Mouse (Mus musculus) mouse embryonic stem cell (cell line): ENCODE data around the gene Mcoln3.

Source experiments
- in situ Hi-C, 2 experiments: fragments of 300-500 bp; cut with MboI; formaldehyde crosslinking; loops; 1 replicate in 1 of 2; 3 replicates in 1 of 2; pipeline ENCODE4 v1.14.3; 2019 to 2020; ENCODE audit warnings: low sequenced_read_pairs in 2 of 2, low pct_unique_long_range_greater_than_20kb in 1 of 2, mixed read lengths in 1 of 2; ENCODE audit not compliant: unreplicated experiment in 1 of 2

Mcoln3 gene

DNA sequence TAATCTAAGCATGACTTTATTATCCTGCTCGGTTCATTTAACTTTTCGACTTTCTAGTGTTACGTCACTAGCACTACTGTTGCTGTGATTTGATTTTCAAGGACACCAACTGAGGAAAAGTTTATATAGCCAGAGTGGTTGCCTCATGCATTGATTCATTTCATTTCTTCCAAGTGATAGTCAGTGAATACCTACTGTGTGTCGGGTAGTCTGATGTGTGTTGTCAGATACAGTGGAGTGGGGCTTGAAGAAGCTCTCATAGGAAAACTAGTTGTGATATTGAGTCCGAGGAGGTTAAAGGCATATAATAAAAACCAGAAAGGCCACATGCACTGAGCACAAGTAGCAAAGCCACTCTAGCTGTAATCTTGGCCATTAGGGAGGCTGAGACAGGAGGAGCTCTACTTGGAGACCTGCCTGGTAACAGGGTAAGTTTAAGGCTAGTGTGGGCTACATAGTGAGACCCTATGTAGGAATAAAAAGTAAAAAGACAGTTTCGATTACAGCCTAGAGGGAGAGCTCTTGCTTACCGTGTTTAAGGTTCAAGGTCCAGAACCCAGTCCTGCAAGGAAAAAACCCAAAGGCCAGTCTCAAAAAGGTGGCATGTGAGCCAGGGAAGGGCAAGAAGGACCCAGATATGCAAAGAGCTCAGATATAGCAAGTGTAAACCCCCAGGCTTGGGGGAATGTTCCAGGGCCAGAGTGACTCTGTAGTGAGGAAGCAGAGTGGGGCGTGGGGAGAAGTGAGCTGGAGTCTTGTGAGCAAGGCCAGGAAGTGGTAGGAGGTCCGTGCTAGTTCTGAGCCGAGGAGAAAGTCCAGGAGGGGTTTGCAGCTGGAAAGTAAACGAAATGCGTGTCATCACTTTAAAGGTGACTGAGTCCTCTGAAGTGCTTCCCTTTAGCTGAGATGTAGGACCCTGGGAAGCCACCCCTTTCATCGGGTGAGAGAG lies 38.7 kb downstream of the Mcoln3 start:
- in situ Hi-C loops = no loop called here

DNA sequence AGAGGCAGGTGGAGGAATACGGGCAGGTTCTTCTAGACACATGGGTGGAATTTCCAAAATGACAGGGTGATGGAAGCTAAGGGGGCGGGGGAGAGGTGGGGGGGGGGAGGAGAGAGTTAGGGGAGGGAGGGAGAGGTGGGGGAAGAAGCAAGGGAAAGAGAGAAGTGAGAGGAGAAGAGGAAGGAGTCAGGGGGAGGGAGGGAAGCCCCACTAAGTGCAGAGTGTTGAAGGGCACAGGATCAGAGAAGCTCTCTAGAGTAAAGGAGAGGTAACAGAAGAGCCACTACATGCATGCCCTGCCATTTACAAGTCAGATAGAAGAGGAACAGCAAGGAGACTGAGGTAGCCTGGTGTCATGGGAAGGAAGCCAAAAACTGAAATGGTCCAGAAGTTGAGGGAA lies 39.6 kb downstream of the Mcoln3 start:
- in situ Hi-C loops = no loop called here

DNA sequence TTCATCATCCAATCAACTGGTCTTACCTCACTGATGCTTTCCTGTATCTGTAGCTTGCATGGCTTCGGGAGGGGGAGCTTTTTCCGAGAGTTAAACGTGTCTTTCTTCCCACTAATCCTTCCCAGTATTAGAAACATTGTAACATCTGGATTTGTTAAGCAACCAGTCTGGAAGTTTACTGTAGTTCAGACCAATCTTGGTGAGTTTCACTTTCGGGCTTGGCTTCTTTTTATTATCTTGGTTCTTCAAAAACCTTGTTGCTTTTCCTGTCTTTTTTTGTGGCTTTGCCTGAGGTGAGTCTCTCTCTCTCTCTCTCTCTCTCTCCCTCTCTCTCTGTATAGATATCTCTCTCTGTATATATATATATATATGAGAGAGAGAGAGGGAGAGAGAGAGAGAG lies 40.8 kb downstream of the Mcoln3 start:
- in situ Hi-C loops = no loop called here

DNA sequence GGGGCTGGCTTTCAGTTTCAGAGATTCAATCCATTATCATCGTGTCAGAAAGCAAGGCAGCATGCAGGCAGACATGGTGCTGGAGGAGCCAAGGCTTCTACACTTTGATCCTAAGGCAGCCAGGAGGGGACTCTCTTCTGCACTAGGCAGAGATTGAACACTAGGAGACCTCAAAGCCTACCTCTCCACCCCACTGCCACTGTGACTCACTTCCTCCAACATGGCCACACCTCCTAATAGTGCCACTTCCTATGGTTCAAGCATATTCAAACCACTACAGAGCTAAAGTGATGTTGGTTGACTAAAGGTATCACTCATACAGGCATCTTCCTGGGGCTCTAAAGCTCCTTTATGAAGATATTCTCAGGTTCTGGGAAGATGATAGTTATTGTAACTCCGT lies 42.1 kb downstream of the Mcoln3 start:
- in situ Hi-C loops = no loop called here

DNA sequence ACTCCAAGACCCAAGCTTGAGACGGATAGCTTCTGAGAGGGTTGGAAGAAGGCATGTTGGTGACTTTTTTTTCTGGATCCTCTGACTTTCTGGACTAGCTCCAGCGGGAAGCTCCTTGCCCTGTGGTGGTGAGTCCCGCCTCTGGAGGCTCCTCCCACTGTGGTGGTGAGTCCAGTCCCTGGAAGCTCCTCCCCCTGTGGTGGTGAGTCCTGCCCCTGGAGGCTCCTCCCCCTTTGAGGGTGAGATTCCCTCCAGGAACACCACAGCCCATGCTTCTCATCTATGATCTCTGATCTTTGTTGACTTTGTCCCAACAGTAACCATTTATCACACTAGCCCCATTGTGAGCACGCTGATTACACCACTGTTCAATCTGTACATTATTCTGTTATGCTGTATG lies 44.9 kb downstream of the Mcoln3 start:
- in situ Hi-C loops = no loop called here

DNA sequence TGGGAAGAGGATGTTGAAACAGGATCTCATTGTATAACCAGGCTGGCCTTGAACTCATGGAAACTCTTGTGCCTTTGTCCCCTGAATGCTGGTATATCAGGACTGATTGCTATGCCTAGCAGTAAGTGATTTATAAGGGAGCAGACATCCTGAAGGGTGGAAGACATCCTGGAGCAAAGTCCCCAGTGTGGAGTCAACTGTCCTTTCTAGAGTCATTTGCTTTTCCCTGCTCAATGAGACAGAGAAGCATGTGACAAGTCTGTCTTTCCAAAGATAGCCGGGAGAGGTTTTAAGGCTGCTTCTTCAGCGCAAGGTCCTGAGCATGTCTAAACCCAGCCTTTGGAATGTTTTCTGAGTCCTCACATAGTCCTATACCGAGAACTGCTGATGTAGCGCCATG lies 52.1 kb downstream of the Mcoln3 start:
- in situ Hi-C loops = no loop called here

DNA sequence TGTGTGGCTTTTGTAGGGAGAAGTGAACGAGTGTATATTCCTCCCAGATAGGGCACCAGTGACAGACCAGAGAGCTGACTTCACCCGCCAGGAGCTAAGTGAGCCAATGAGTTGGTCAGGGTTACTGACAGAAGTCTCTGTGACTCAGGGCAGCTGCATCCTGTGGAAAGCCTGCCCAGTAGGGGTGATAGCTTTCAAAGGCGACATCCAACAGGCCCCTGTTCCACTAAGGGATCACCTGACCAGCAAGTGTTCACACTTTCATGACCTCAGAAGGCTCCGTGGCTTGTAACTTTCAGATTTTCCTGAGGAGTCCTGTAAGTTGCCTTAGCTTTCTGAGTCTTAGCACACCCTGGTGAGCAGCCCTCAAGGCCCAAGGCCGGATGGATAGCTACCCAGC lies 55.8 kb downstream of the Mcoln3 start:
- in situ Hi-C loops = loop anchor here (10.0 kb wide), 2 partner anchors 68 to 218 kb away; partner anchors contain the start of gene Wdr63 (in 1 of the 2)

DNA sequence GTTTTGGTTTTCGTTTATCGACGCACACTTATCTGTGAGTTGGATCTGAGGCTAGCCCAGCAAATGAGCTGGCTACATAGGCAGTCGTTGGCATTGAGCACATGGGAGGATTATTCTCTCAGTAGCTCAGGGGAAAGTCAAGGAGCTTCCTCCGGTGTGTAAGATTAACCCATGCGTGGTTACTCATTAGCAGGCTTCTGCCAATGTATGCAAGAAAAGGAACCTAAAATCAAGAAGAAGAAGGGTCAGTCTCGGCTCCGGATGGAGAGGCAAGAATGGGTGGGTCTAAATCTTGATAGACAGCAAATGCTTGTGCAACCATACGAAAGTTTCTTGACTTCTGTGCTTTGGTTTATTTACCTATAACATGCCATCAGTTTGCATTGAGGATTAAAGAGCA lies 57.0 kb downstream of the Mcoln3 start:
- in situ Hi-C loops = loop anchor here (10.0 kb wide), 2 partner anchors 69 to 219 kb away; partner anchors contain the start of gene Wdr63 (in 1 of the 2)

DNA sequence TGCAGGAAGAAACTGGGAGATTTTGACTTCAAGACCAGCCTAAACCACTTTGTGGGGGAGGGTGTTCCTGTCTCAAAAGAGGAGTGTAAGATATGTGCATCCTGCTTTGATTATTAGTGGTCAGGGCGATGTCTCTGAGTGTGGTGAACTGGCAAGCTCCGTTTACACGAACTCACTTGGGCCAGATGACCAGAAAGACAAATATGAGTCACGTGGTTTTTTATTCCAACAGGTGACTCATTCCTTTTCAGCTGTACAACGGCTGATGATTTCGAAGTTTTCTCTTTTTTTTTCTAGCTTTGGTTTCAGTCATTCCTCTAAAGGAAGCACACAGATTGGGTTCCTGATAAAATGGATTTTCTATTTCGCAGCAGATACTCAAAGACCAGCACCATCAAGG lies 60.0 kb downstream of the Mcoln3 start:
- in situ Hi-C loops = loop anchor here (5.0 to 25.0 kb wide), 5 partner anchors 72 to 765 kb away; partner anchors contain the start of gene Wdr63 (in 1 of the 2)

DNA sequence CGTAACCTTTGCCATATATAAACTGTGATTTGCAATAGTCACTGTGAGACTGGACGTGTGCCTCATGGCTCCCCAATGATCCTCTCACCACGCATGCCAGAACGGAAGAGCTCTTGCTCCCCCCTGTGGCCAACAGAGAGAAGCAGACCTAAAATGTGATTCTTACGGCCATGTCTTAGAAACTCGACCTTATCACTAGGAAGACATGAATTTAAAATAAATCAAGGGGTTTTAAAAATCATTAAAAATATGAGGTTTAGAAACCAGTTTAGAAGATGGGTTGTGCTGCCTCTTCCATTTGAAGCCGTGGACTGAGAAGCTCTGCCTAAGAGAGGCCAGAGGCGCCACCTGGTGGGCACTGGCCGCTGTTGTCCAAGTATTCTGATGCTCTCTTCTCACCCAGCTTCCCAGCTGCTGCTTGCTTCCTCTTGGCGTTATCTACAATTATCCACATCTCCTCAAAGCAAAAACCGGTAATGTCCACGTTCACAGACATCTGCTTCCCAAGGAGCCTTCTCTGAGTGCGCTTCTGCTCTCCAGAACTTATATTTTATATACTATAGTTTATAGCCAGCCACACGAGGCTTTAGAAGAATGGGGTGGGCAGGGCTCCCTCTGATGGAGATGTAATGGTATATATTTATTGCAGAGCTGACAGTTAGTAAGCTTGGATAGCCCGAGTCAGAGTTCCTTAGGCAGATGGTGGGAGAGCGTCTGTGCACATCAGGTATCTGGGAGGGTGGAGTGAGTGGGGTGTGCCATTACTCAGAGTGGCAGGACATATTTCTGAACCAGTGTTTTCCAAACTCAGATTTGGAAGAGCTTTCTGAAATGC lies 60.7 kb downstream of the Mcoln3 start:
- in situ Hi-C loops = loop anchor here (5.0 to 25.0 kb wide), 5 partner anchors 73 to 766 kb away; partner anchors contain the start of gene Wdr63 (in 1 of the 2)

DNA sequence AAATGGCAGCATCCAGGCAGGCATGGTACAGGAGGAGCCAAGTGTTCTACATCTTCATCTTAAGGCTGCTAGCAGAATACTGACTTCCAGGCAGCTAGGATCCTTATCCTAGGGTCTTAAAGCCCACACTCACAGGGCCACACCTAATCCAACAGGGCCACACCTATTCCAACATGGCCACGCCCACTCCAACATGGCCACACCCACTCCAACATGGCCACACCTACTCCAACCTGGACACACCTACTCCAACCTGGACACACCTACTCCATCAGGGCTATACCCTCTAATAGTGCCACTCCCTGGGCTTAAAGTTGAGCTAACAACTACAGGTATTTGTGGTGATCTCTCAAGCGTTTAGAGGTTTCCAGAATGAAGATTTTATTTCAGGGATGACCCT lies 63.1 kb downstream of the Mcoln3 start:
- in situ Hi-C loops = loop anchor here (5.0 to 25.0 kb wide), 5 partner anchors 123 to 768 kb away; no protein-coding TSS in a partner anchor

DNA sequence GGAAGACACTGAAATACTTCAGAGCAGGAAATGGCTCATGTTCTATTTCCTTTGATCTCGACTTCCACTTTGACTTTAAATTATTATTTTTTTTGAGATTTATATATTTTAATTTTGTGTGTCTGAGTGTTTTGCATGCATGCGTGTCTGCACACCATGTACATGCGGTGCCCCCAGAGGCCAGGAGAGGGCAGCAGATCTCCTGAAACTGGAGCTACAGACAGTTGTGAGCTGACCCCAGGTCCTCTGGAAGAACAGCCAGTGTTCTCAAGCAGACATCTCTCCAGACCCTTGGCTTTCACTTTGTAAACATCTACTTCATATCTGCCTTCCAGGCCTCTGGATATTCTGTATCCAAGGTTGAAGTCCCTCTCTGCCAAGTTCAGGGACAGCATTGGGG lies 63.7 kb downstream of the Mcoln3 start:
- in situ Hi-C loops = loop anchor here (5.0 to 25.0 kb wide), 5 partner anchors 124 to 769 kb away; no protein-coding TSS in a partner anchor

DNA sequence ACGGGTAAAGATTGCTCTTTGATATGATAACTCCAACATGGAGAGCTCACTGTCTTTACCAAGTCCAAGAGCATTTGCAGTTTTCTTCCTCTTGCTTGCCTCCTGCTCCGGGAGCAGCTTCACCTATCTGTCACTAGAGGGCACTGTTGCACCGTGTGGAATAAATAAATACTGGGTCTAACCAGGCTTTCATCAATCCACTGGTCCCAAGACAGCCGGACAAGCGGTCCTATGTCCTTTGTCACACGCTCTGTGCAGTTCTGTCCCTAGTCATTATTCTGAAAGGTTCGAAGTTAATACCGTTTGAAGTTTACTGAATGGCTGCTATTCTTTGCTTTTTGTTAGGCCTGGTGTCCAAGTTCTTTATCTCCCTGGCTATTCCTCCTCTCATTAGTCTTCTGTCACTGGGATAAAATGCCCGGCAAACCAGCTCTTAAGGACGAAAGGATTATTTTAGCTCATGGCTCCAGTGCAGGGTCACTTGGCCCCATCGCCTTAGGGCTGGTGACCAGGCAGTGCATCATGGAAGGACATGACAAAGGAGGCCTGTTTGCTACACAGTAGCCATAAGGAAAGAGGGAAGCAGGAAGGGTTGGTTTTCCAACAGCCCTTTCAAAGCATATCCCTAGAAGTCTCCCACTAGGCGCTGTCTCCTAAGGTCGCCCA lies 67.9 kb downstream of the Mcoln3 start:
- in situ Hi-C loops = loop anchor here (5.0 to 25.0 kb wide), 5 partner anchors 128 to 773 kb away; no protein-coding TSS in a partner anchor

DNA sequence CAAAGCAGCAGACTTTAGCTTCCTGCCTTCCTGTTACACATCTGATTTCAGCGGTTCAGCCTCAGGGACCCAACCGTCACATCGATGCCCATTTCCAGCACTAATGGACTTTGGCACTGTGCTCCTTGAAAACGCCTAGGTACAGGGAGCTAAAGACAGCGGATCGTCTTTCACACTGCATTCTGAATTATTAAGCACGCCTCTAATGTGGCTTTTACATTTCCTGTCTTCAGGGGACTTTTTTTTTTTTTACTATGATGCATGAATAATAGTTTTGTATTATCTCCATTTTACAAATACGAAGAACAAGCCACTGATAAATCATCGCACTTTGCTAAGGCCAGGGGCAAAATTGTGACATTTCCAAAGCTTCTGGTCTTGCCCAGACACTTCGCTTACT lies 68.8 kb downstream of the Mcoln3 start:
- in situ Hi-C loops = loop anchor here (10.0 to 25.0 kb wide), 3 partner anchors 159 to 774 kb away; no protein-coding TSS in a partner anchor

DNA sequence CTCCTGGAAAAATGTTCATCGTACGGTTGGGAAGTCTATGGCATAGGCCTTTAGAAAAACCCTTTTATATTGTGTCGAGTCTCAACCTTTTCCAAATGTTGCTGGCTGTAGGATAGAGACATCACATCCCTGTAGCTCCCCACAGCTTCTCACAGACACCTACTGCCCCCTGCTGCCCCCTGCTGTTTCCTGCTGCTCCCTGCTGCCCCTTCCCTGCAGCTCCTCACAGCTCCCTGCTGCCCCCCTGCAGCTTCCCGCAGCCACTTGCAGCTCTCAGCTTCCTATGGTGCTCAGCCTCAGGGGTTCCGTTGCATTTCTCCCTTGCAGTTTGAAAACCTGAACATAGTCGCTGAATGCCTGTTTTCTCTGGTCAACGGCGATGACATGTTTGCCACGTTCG lies 72.7 kb downstream of the Mcoln3 start:
- in situ Hi-C loops = loop anchor here (10.0 to 25.0 kb wide), 3 partner anchors 155 to 778 kb away; no protein-coding TSS in a partner anchor
